Mouse (Mus musculus) forebrain, embryonic 16.5 days (tissue): ENCODE measurements at regions not wholly inside any gene's neighbourhood (a gene's known extent, or its start where the extent isn't known, plus 50 kb on each side); places are given as distances from the start of the nearest gene placed in this dataset.
A peak's percentile ranks its signal among the peaks of the same experiment; 100 is the strongest.

Source experiments
- ATAC-seq: fragments of 200-750 bp; cut with Nextera tagmentation; 2 replicates; pipeline ENCODE4 v1.8.0; 2017; ENCODE audit warnings: mild to moderate bottlenecking, moderate library complexity
- H3K27ac ChIP-seq: fragments of 300-500 bp; sonication (generic); 2 replicates; pipeline ENCODE4 v1.5.1; 2014; ENCODE audit warnings: low read length, control low read depth
- H3K27me3 ChIP-seq: fragments of 300-500 bp; sonication (generic); replicated peaks from 2 replicates; pipeline ENCODE4 v1.6.1; 2014; ENCODE audit warnings: low read length; ENCODE audit not compliant: control insufficient read depth, insufficient read depth
- H3K36me3 ChIP-seq: fragments of 300-500 bp; sonication (generic); 2 replicates; pipeline ENCODE4 v1.6.1; 2014; ENCODE audit not compliant: control insufficient read depth, insufficient read depth
- H3K4me1 ChIP-seq: fragments of 300-500 bp; sonication (generic); replicated peaks from 2 replicates; pipeline ENCODE4 v1.6.1; 2014; ENCODE audit warnings: low read length; ENCODE audit not compliant: control insufficient read depth, insufficient read depth
- H3K4me2 ChIP-seq: fragments of 300-500 bp; sonication (generic); 2 replicates; pipeline ENCODE4 v1.6.1; 2014; ENCODE audit warnings: mild to moderate bottlenecking, low read length, control low read depth
- H3K4me3 ChIP-seq: fragments of 300-500 bp; sonication (generic); replicated peaks from 2 replicates; pipeline ENCODE4 v1.5.1; 2014; ENCODE audit warnings: mild to moderate bottlenecking, low read length, control low read depth
- H3K9ac ChIP-seq: fragments of 300-500 bp; sonication (generic); replicated peaks from 2 replicates; pipeline ENCODE4 v1.6.1; 2014; ENCODE audit warnings: low read depth, low read length, control low read depth
- H3K9me3 ChIP-seq: fragments of 300-500 bp; sonication (generic); 2 replicates; pipeline ENCODE4 v1.6.1; 2016; ENCODE audit warnings: low read length; ENCODE audit not compliant: control insufficient read depth
- WGBS: fragments of 180-500 bp; shearing (Covaris S2); extraction: QIAGEN DNeasy Blood & Tissue Kit; methylation state at CpG from one replicate; pipeline ENCODE4 v1.1.7; 2014; 5-methylcytosine and 5-hydroxymethylcytosine counted together

- Histone ChIP-seq H3K36me3 (no peaks in the 10 kb centered on the region), H3K4me2 (no peak overlapping the region), H3K9ac (no peak overlapping the region), H3K27ac (no peak overlapping the region), H3K4me3 (no peak overlapping the region), H3K27me3 (no peaks in the 10 kb centered on the region), H3K4me1 (no peaks in the 10 kb centered on the region), H3K9me3 (no peaks in the 10 kb centered on the region)
- 0 out of 2 replicates have a peak, but pooled peaks have one; percentile 38 for ATAC-seq
- WGBS, result 31% methylated on average over 1 of the region's 1 CpGs
Measured at GRCm38 (mm10) chr10:98135026-98135425, 408.5 kb upstream of the C030005K15Rik start.

- WGBS, result 70% methylated on average over 1 of the region's 1 CpGs
- no peak overlapping the region for H3K27ac ChIP-seq
- H3K36me3 ChIP-seq, result no peaks in the 10 kb centered on the region
- H3K9me3 ChIP-seq, result no peaks in the 10 kb centered on the region
- H3K27me3 ChIP-seq, result no peaks in the 10 kb centered on the region
- ATAC-seq, result no peak
- no peak overlapping the region for H3K4me3 ChIP-seq
- no peak overlapping the region for H3K4me2 ChIP-seq
- no peak overlapping the region for H3K9ac ChIP-seq
- no peaks in the 10 kb centered on the region for H3K4me1 ChIP-seq
Measured at GRCm38 (mm10) chr10:98145773-98146172, 419.2 kb upstream of the C030005K15Rik start.

DNA sequence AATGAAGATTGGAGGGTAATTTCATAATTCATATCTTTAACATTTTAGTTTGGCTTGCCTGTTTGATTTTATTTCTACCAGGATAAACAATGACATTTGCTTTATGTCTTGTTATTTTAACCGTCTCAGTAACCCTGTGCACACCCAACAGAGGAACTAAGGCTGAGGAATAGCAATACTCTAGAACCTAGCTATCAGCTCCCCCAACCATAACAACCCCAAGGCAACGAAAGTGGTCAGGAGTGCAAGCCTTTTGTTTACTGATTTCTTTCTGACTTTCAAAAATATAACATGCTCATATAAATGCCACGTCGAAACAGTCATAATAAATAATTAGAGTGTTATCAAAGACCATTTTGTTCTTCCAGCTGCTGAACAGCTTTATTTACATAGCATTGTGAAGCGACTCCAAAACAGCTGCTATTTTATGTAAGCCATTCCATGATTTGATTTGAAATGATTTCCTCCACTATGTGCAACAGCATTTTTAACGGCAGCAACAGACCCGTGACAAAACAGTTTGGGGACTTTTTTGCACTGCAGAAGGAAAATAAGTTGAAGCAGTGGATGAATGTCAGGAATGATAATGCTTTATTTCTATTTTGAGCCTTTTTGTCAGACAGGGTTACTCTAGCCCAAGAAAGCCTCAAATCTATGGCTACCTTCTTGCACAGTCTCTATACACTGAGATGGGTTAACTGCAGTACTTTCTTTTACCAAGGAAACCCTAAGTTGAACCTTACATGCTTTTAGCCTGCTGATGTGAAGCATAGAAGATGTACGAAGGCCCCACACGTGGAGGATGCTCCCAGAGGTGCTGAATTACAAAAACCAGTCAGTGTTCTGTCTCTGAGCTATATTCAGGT, 420.7 kb upstream of the C030005K15Rik start:
- peak; percentile 50; the same call in 1 of the 2 replicates for ATAC-seq
- Histone ChIP-seq H3K4me3 (no peak overlapping the region), H3K4me2 (no peak overlapping the region), H3K36me3 (no peaks in the 10 kb centered on the region), H3K27ac (no peak overlapping the region), H3K9me3 (no peaks in the 10 kb centered on the region), H3K9ac (no peak overlapping the region), H3K4me1 (no peaks in the 10 kb centered on the region), H3K27me3 (no peaks in the 10 kb centered on the region)
- whole genome bisulfite sequencing, result 72% methylated on average over 9 of the region's 9 CpGs

GRCm38 (mm10) chr10:98155982-98156381, 429.4 kb upstream of the C030005K15Rik start:
- 81% methylated on average over 2 of the region's 2 CpGs for whole genome bisulfite sequencing
- Histone ChIP-seq H3K9me3 (no peaks in the 10 kb centered on the region), H3K4me1 (no peaks in the 10 kb centered on the region), H3K4me3 (no peak overlapping the region), H3K4me2 (no peak overlapping the region), H3K9ac (no peak overlapping the region), H3K27me3 (no peaks in the 10 kb centered on the region), H3K36me3 (no peaks in the 10 kb centered on the region), H3K27ac (no peak overlapping the region)
- ATAC-seq, result no peak

DNA sequence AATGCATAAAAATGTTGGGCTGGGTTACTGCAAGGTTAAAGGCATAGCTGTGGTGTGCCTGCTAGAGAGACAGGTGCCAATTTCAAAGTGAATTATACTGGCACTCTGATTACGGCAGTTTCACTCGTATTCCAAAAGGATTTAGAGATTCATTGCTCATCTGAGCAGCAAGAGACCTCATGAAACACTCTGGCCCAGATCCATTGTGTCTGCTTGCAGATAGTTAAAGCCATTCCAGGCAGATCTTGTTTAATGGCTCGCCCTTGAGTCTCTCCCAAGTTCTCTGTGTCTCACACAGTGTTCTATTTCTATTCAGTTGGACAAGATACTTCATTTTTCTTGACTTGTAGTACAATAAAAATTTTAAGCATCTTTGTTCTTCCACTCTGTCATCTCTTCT, 459.1 kb upstream of the C030005K15Rik start:
- 45% methylated on average over 3 of the region's 3 CpGs for WGBS
- no peaks in the 10 kb centered on the region for H3K4me1 ChIP-seq
- no peak overlapping the region for H3K4me3 ChIP-seq
- no peaks in the 10 kb centered on the region for H3K9me3 ChIP-seq
- H3K27me3 ChIP-seq, result no peaks in the 10 kb centered on the region
- 0 out of 2 replicates have a peak, but pooled peaks have one; percentile 28 for ATAC-seq
- H3K36me3 ChIP-seq, result no peaks in the 10 kb centered on the region
- H3K27ac ChIP-seq, result no peak overlapping the region
- no peak overlapping the region for H3K4me2 ChIP-seq
- H3K9ac ChIP-seq, result no peak overlapping the region

DNA sequence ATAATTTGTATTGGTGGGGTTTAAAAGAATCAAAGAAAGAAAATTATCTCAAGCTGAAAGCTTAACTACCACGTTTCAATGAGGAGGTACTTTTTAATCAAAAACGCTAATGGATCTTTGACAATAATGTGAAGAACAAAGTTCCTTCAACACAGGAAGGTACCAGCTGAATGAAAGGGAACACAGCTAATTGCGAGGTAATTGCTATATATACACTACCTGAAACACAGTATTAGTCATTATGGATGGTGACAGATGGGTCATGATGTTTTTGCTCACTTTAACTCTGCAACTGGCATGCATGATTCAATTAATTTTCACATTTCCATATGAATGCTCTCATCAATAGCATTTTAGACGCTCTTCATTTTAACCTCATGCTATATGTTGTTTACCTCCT, 470.3 kb upstream of the C030005K15Rik start:
- 34% methylated on average over 4 of the region's 4 CpGs for WGBS
- peak; percentile 66 for ATAC-seq
- H3K36me3 ChIP-seq, result no peaks in the 10 kb centered on the region
- H3K27ac ChIP-seq, result no peak overlapping the region
- no peaks in the 10 kb centered on the region for H3K4me1 ChIP-seq
- H3K4me2 ChIP-seq, result no peak overlapping the region
- H3K27me3 ChIP-seq, result no peaks in the 10 kb centered on the region
- no peaks in the 10 kb centered on the region for H3K9me3 ChIP-seq
- H3K9ac ChIP-seq, result no peak overlapping the region
- H3K4me3 ChIP-seq, result no peak overlapping the region

GRCm38 (mm10) chr10:98210246-98210645, 483.7 kb upstream of the C030005K15Rik start:
- Histone ChIP-seq H3K36me3 (no peaks in the 10 kb centered on the region), H3K4me3 (no peak overlapping the region), H3K9me3 (no peaks in the 10 kb centered on the region), H3K27me3 (no peaks in the 10 kb centered on the region), H3K27ac (no peak overlapping the region), H3K9ac (no peak overlapping the region), H3K4me2 (no peak overlapping the region), H3K4me1 (no peaks in the 10 kb centered on the region)
- no peak for ATAC-seq
- 70% methylated on average over 2 of the region's 2 CpGs for WGBS

- no peaks in the 10 kb centered on the region for H3K9me3 ChIP-seq
- H3K4me3 ChIP-seq, result no peak overlapping the region
- H3K36me3 ChIP-seq, result no peaks in the 10 kb centered on the region
- no peak overlapping the region for H3K9ac ChIP-seq
- no peak overlapping the region for H3K27ac ChIP-seq
- H3K4me1 ChIP-seq, result no peaks in the 10 kb centered on the region
- 79% methylated on average over 7 of the region's 7 CpGs for WGBS
- no peak for ATAC-seq
- no peak overlapping the region for H3K4me2 ChIP-seq
- H3K27me3 ChIP-seq, result no peaks in the 10 kb centered on the region
Measured at GRCm38 (mm10) chr10:98212876-98213587, 486.5 kb upstream of the C030005K15Rik start.

GRCm38 (mm10) chr10:98231017-98231416, 504.5 kb upstream of the C030005K15Rik start:
- 91% methylated on average over 5 of the region's 5 CpGs for WGBS
- H3K4me1 ChIP-seq, result no peaks in the 10 kb centered on the region
- no peak overlapping the region for H3K9ac ChIP-seq
- H3K4me3 ChIP-seq, result no peak overlapping the region
- H3K4me2 ChIP-seq, result no peak overlapping the region
- H3K36me3 ChIP-seq, result no peaks in the 10 kb centered on the region
- no peak overlapping the region for H3K27ac ChIP-seq
- H3K27me3 ChIP-seq, result no peaks in the 10 kb centered on the region
- H3K9me3 ChIP-seq, result no peaks in the 10 kb centered on the region
- no peak for ATAC-seq
